Comparison of ENCODE assay signal across 28 mouse cellular contexts in the genomic region with DNA sequence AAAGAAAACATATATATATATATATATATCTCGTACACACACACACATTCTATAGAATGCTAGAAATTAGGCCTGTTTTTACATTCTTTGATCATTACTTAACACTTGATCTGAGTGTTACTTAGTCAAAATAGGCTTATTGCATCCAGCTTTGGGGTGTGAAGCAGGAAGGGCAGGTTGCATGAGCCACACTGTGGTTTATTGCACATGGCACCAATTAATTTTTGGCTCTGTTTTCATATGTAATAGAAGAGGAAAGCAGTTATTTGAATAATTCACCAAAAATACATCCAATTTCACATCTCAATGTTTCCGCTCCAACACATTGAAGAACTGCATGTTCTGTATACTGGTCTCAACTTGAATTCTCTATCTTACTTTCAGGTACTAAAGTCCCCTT.
"Had no signal": no experiment of that assay in that cellular context is flagged by ENCODE, and none has a peak within 500 bp of the region (broad histone marks: within the 10 kb centered on the region; RNA-seq: fewer than 3 reads in every experiment).

No protein-coding gene starts in this region.

- H3K27me3 ChIP-seq: heart, embryonic 13.5 days; heart, embryonic 15.5 days; hindbrain, embryonic 12.5 days; kidney, embryonic 15.5 days; limb, embryonic 15.5 days had no signal

- H3K36me3 ChIP-seq: heart, embryonic 13.5 days; heart, embryonic 15.5 days; hindbrain, embryonic 10.5 days; hindbrain, embryonic 12.5 days; kidney, embryonic 15.5 days; limb, embryonic 13.5 days; limb, embryonic 15.5 days; liver, embryonic 12.5 days had no signal

- H3K27ac ChIP-seq: gastrocnemius, adult 2 months; heart, adult 2 months; heart, embryonic 13.5 days; heart, embryonic 15.5 days; hindbrain, embryonic 10.5 days; hindbrain, embryonic 12.5 days; hindbrain, embryonic 14.5 days; kidney, embryonic 15.5 days; kidney, postnatal 0 days; limb, embryonic 13.5 days; limb, embryonic 15.5 days; liver, embryonic 12.5 days; liver, embryonic 14.5 days had no signal

- H3K9me3 ChIP-seq: heart, embryonic 13.5 days; heart, embryonic 15.5 days; hindbrain, embryonic 10.5 days; hindbrain, embryonic 12.5 days; kidney, embryonic 15.5 days; limb, embryonic 13.5 days; limb, embryonic 15.5 days; liver, embryonic 12.5 days had no signal

- H3K4me1 ChIP-seq: heart, embryonic 13.5 days; heart, embryonic 15.5 days; hindbrain, embryonic 12.5 days; kidney, embryonic 15.5 days had no signal

- H3K9ac ChIP-seq: heart, embryonic 13.5 days; heart, embryonic 15.5 days; hindbrain, embryonic 12.5 days; hindbrain, embryonic 14.5 days; kidney, embryonic 15.5 days; limb, embryonic 13.5 days; limb, embryonic 15.5 days; liver, embryonic 12.5 days; liver, embryonic 14.5 days had no signal

- DNase-seq: gastrocnemius, adult 2 months; gastrocnemius, postnatal 10 days; gastrocnemius, postnatal 25 days; heart, adult 2 months; heart, postnatal 14 days; heart, postnatal 4 days; kidney, adult 11 months; kidney, adult 2 months; kidney, adult 9 months; kidney, postnatal 14 days; kidney, postnatal 36 days; layer of hippocampus, adult 9-11 months; layer of hippocampus, postnatal 36 days; left cerebral cortex, postnatal 4 days had no signal

- H3K4me3 ChIP-seq: gastrocnemius, adult 2 months; heart, adult 2 months; heart, embryonic 13.5 days; heart, embryonic 15.5 days; hindbrain, embryonic 10.5 days; hindbrain, embryonic 12.5 days; kidney, embryonic 15.5 days; limb, embryonic 13.5 days; limb, embryonic 15.5 days; liver, embryonic 12.5 days had no signal

- ATAC-seq: hindbrain, embryonic 16.5 days; intestine, embryonic 16.5 days; liver, embryonic 12.5 days had no signal

- H3K4me2 ChIP-seq: heart, embryonic 11.5 days; heart, embryonic 13.5 days; heart, embryonic 15.5 days; hindbrain, embryonic 12.5 days; hindbrain, embryonic 14.5 days; kidney, embryonic 15.5 days; limb, embryonic 13.5 days; limb, embryonic 15.5 days; liver, embryonic 12.5 days had no signal
